Comparison of ENCODE assay signal across 12 mouse cellular contexts in genomic region chr11:114571144-114571869, GRCm38 (mm10).
DNase-seq lines count a peak whose midpoint lies in the region; ATAC-seq and TF ChIP-seq lines count a peak whose summit lies in the region.
"Had no signal": no experiment of that assay in that cellular context is flagged by ENCODE, and none has a peak within 500 bp of the region (broad histone marks: within the 10 kb centered on the region; RNA-seq: fewer than 3 reads in every experiment).

No protein-coding gene starts in this region.

- 0 out of 2 replicates have a peak overlapping the region, but pooled peaks have one; percentile 10 for H3K9ac ChIP-seq in heart, embryonic 15.5 days
- H3K9ac ChIP-seq in limb, embryonic 11.5 days (ENCODE audit: low read length) = no peak overlapping the region
- no peak overlapping the region for H3K9ac ChIP-seq in stomach, postnatal 0 days (ENCODE audit: low read length)
- H3K9ac ChIP-seq: neural tube, embryonic 15.5 days had no signal

- H3K4me2 ChIP-seq in heart, embryonic 15.5 days = peak overlapping the region; percentile 51
- H3K4me2 ChIP-seq in limb, embryonic 11.5 days (ENCODE audit: low read depth, severe bottlenecking) = no peak overlapping the region
- peak overlapping the region; percentile 34 for H3K4me2 ChIP-seq in stomach, postnatal 0 days (replicated peaks; ENCODE audit: low read depth)
- H3K4me2 ChIP-seq: neural tube, embryonic 15.5 days had no signal

- no peak for DNase-seq in heart, postnatal 25 days (ENCODE audit: low spot score)
- no peak for DNase-seq in thymus, adult 2 months
- no peak for DNase-seq in thymus, postnatal 36 days
- DNase-seq in limb, embryonic 11.5 days (ENCODE audit: low spot score) = peak; percentile 23
- DNase-seq in stomach, postnatal 0 days (ENCODE audit: low spot score) = peak; percentile 18
- no peak for DNase-seq in cerebellum, adult 11-12 months
- no peak for DNase-seq in layer of hippocampus, adult 11-12 months (ENCODE audit: low spot score)
- DNase-seq: embryo, embryonic 11 days; spleen, adult 18-20 months had no signal

- H3K27me3 ChIP-seq in heart, embryonic 15.5 days = peaks cover 38% of the 10 kb centered on the region
- H3K27me3 ChIP-seq in thymus, adult 2 months (ENCODE audit: control insufficient read depth, insufficient read depth, low read length) = peaks cover 6% of the 10 kb centered on the region
- H3K27me3 ChIP-seq in limb, embryonic 11.5 days (ENCODE audit: control insufficient read depth, insufficient read depth, low read length) = no peaks in the 10 kb centered on the region
- H3K27me3 ChIP-seq in stomach, postnatal 0 days (ENCODE audit: control insufficient read depth, insufficient read depth, low read length) = no peaks in the 10 kb centered on the region
- H3K27me3 ChIP-seq: neural tube, embryonic 15.5 days had no signal

- TF ChIP-seq POLR2A in thymus, adult 2 months (IDR thresholded peaks at IDR 0.05; ENCODE audit: control insufficient read depth, extremely low read depth, insufficient read depth, low read length, poor library complexity) = no peak

- 0 out of 2 replicates have a peak overlapping the region, but pooled peaks have one; percentile 8 for H3K4me3 ChIP-seq in heart, embryonic 15.5 days
- peak overlapping the region; percentile 12; the same call in 1 of the 2 replicates for H3K4me3 ChIP-seq in thymus, adult 2 months (ENCODE audit: control insufficient read depth, insufficient read depth, low read length)
- H3K4me3 ChIP-seq in limb, embryonic 11.5 days (ENCODE audit: low read depth, low read length) = no peak overlapping the region
- H3K4me3 ChIP-seq in stomach, postnatal 0 days (ENCODE audit: low read depth, low read length) = no peak overlapping the region
- H3K4me3 ChIP-seq: neural tube, embryonic 15.5 days had no signal

- H3K36me3 ChIP-seq in heart, embryonic 15.5 days = no peaks in the 10 kb centered on the region
- H3K36me3 ChIP-seq in thymus, adult 2 months (ENCODE audit: control insufficient read depth, insufficient read depth, low read length) = no peaks in the 10 kb centered on the region
- no peaks in the 10 kb centered on the region for H3K36me3 ChIP-seq in limb, embryonic 11.5 days (ENCODE audit: control insufficient read depth, insufficient read depth, low read length)
- no peaks in the 10 kb centered on the region for H3K36me3 ChIP-seq in stomach, postnatal 0 days (ENCODE audit: control insufficient read depth, insufficient read depth, low read length)
- H3K36me3 ChIP-seq: neural tube, embryonic 15.5 days had no signal

- peaks cover 6% of the 10 kb centered on the region for H3K4me1 ChIP-seq in heart, embryonic 15.5 days (replicated peaks)
- peaks cover 5% of the 10 kb centered on the region; the same call in 1 of the 2 replicates for H3K4me1 ChIP-seq in thymus, adult 2 months (replicated peaks; ENCODE audit: control insufficient read depth, insufficient read depth, low read length)
- H3K4me1 ChIP-seq in limb, embryonic 11.5 days (ENCODE audit: control insufficient read depth, insufficient read depth, low read length) = peaks cover 21% of the 10 kb centered on the region
- no peaks in the 10 kb centered on the region for H3K4me1 ChIP-seq in stomach, postnatal 0 days (replicated peaks; ENCODE audit: control insufficient read depth, insufficient read depth)

- no peak overlapping the region for H3K27ac ChIP-seq in heart, embryonic 15.5 days
- no peak overlapping the region for H3K27ac ChIP-seq in thymus, adult 2 months (ENCODE audit: control insufficient read depth, insufficient read depth, low read length)
- H3K27ac ChIP-seq in limb, embryonic 11.5 days (replicated peaks; ENCODE audit: low read depth, low read length) = no peak overlapping the region
- H3K27ac ChIP-seq in stomach, postnatal 0 days (replicated peaks) = no peak overlapping the region
- H3K27ac ChIP-seq: macrophage; neural tube, embryonic 15.5 days had no signal

- TF ChIP-seq EP300 in stomach, postnatal 0 days (optimal IDR thresholded peaks at IDR 0.05) = no peak

- no peak for TF ChIP-seq CTCF in thymus, adult 2 months (IDR thresholded peaks at IDR 0.05; ENCODE audit: borderline replicate concordance, control insufficient read depth, extremely low read depth, insufficient read depth, low read length, poor library complexity)
- no peak for TF ChIP-seq CTCF in stomach, postnatal 0 days (IDR thresholded peaks at IDR 0.05; ENCODE audit: low read depth)

- ATAC-seq in heart, embryonic 15.5 days (replicated peaks; ENCODE audit: insufficient number of reproducible peaks, insufficient read depth, low FRiP score, low read depth) = no peak
- no peak for ATAC-seq in limb, embryonic 11.5 days (ENCODE audit: insufficient number of reproducible peaks, low FRiP score, low TSS enrichment, low read depth)
- ATAC-seq in stomach, postnatal 0 days (ENCODE audit: low FRiP score, low TSS enrichment) = no peak

- intact Hi-C loops in heart, postnatal 25 days (cut with DNase I) = no loop called here

- 28% methylated on average over 20 of the region's 20 CpGs for WGBS in heart, embryonic 15.5 days
- WGBS in thymus, adult 2 months = 43% methylated on average over 20 of the region's 20 CpGs
- WGBS in limb, embryonic 11.5 days = 26% methylated on average over 20 of the region's 20 CpGs
- 27% methylated on average over 20 of the region's 20 CpGs for WGBS in stomach, postnatal 0 days

- no peaks in the 10 kb centered on the region for H3K9me3 ChIP-seq in heart, embryonic 15.5 days (replicated peaks)
- 0 out of 2 replicates have a peak, but pooled peaks cover 3% of the 10 kb centered on the region for H3K9me3 ChIP-seq in limb, embryonic 11.5 days (ENCODE audit: control insufficient read depth, low read length)
- no peaks in the 10 kb centered on the region for H3K9me3 ChIP-seq in stomach, postnatal 0 days (ENCODE audit: control insufficient read depth, low read length)
- H3K9me3 ChIP-seq: neural tube, embryonic 15.5 days had no signal

Comparison
In these comparisons a context has a peak if more than half of its experiments do, and no peak if none do; other contexts are left out.
1. H3K4me3 ChIP-seq: peak in heart, embryonic 15.5 days (single experiment) and thymus, adult 2 months (single experiment); none in limb, embryonic 11.5 days (single experiment) and stomach, postnatal 0 days (single experiment).
2. DNase-seq: peak in limb, embryonic 11.5 days (single experiment) and stomach, postnatal 0 days (single experiment); none in heart, postnatal 25 days (single experiment), thymus, adult 2 months (single experiment), thymus, postnatal 36 days (0 of 2), cerebellum, adult 11-12 months (single experiment) and layer of hippocampus, adult 11-12 months (single experiment).